Mouse (Mus musculus): ENCODE measurements around the gene Gm20538.
A peak's percentile ranks its signal among the peaks of the same experiment; 100 is the strongest.

Gene Gm20538

DNA sequence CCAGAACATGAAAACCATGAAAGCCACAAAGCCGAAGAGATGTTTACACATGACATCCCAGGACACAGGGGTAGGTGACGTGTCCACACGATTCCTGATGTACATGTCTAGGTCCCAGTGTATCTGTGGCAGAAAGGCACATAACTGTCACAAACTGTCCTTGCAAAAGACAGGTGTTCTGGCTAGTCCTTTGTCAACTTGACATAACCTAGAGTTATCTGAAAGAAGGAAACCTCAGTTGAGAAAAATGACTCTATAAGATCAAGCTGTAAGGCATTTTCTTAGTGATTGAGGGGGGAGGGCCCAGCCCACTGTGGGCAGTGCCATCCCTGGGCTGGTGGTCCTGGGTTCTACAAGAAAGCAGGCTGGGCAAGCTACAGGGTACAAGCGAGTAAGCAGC is at the start of gene Gm20538:
Gm20538 (minus strand) TSS at position 101 of the 400 bp plus-strand sequence.
- Histone ChIP-seq H3K27me3 (ENCODE audit: control insufficient read depth, insufficient read depth, low read length, poor library complexity, severe bottlenecking) (no peaks in the 10 kb centered on the region), H3K36me3 (ENCODE audit: control insufficient read depth, insufficient read depth, low read length, poor library complexity, severe bottlenecking) (peaks cover 16% of the 10 kb centered on the region)
- no peak for DNase-seq (ENCODE audit: low read depth, low spot score)

DNA sequence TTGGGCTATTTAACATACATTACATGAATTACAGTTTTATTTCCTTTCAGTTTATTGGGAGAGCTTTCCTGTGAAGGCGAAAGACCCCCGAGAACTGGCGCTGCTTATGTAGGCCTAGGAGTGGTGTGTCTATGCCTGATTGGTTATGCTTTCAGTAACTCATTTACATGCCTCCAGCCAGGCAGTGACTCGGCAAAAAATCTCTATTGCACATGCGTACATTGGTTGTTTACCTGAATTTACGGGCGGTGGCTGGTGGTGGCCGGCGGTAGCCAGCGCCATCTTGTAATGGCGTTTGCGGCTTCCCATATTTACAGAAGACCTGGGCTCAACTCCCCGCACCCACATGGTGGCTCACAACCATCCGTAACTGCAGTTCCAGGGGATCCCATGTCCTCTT is 41.5 kb upstream of the Gm20538 start:
- Histone ChIP-seq H3K36me3 (ENCODE audit: control insufficient read depth, insufficient read depth, low read length, poor library complexity, severe bottlenecking) (no peaks in the 10 kb centered on the region), H3K27me3 (ENCODE audit: control insufficient read depth, insufficient read depth, low read length, poor library complexity, severe bottlenecking) (no peaks in the 10 kb centered on the region)
- DNase-seq (ENCODE audit: low read depth, low spot score): no peak

DNA sequence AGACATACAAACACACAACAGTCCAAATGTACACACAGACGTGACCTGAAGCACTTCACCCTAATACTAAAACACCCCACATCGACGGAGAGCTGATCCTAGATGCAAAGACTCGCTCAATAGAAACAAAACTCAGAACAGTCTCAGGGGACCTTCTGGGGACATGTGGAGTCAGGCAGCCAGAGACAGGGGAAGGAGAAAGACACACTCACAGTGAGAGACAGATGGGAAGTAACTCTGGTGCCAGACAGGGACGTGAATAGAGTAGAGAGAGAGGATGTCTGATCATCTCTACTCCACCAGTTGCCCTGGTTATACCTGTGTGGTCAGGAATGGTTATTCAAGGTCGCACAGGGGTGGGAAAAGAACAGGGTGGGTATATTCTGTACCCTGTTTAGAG is 39.0 kb upstream of the Gm20538 start:
- H3K36me3 ChIP-seq (ENCODE audit: control insufficient read depth, insufficient read depth, low read length, poor library complexity, severe bottlenecking): no peaks in the 10 kb centered on the region
- no peaks in the 10 kb centered on the region for H3K27me3 ChIP-seq (ENCODE audit: control insufficient read depth, insufficient read depth, low read length, poor library complexity, severe bottlenecking)
- DNase-seq (ENCODE audit: low read depth, low spot score): peak; percentile 34

DNA sequence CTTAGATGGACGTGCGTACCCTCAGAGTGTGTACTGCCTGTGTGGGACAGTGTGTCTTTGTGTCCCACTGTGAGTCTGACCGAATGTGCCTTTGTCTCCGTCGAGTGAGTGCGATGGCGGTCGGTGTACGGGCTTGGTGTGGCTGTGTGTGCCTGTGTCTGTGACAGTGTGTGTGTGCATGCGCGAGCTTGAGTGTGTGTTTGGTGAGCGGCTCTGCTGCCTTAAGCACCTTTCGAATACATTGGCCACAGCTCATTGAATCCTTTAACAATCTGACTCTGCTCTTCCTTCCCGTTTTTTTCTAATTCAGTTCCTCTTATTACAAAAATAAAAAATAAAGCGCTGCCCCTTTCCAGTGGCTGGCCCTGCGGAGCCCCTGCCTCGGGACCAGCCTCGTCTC is 38.4 kb upstream of the Gm20538 start:
- DNase-seq (ENCODE audit: low read depth, low spot score): peak; percentile 67
- no peaks in the 10 kb centered on the region for H3K36me3 ChIP-seq (ENCODE audit: control insufficient read depth, insufficient read depth, low read length, poor library complexity, severe bottlenecking)

DNA sequence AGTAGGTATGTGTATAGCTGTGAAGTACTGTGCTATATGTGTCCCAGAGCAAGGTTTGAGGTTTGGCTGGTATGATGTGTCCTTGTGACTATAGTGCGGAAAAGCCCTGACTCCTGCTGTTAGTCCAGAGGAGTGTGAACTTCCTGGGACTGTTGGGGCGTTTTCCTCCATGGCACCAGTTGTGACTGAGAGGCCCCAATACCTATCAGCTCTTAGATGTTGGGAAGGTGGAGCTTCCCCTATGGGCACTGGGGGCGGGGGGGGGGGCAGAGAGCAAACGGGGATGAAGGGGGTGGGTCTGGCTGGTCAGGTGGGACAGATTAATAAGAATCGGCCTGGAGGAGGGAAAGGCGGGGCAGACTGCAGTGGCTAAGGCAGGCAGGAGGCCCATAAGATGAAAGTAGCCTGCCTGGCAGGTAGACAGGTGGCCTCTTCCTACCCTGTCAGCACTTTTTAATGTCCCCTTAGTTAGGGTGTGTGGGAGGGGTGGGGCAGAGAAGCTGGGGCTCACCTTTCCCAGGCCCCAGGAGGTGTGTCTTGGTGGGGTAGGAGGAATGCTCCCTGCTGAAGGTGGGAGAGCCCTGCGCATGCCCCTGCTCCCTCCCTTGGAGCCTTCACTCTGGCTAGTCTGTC is 37.1 kb upstream of the Gm20538 start:
- no peak for DNase-seq (ENCODE audit: low read depth, low spot score)
- no peaks in the 10 kb centered on the region for H3K36me3 ChIP-seq (ENCODE audit: control insufficient read depth, insufficient read depth, low read length, poor library complexity, severe bottlenecking)
- no peaks in the 10 kb centered on the region for H3K27me3 ChIP-seq (ENCODE audit: control insufficient read depth, insufficient read depth, low read length, poor library complexity, severe bottlenecking)

More for the DNA sequence above, 38.4 kb upstream of the Gm20538 start:
- H3K27me3 ChIP-seq (ENCODE audit: control insufficient read depth, insufficient read depth, low read length, poor library complexity, severe bottlenecking): no peaks in the 10 kb centered on the region

DNA sequence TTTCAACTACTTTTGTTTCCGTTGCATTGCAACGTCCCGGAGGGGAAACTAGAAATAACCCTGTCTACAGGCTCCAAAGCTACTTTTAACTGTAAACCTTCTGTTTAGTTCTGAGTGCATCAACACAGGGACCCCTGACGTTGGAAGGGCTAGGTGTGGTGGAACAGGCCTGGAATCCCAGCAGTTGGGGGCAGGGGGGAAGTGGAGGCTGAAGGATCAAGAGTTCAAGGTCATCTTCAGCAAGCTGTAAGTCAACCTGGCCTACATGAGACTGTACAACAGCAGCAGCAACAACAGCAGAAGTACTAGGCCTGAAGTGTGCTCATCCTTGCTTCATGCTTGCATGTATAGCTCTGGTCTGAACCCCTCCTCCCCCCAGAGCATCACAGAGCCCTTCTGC is 35.4 kb upstream of the Gm20538 start:
- no peaks in the 10 kb centered on the region for H3K36me3 ChIP-seq (ENCODE audit: control insufficient read depth, insufficient read depth, low read length, poor library complexity, severe bottlenecking)

DNA sequence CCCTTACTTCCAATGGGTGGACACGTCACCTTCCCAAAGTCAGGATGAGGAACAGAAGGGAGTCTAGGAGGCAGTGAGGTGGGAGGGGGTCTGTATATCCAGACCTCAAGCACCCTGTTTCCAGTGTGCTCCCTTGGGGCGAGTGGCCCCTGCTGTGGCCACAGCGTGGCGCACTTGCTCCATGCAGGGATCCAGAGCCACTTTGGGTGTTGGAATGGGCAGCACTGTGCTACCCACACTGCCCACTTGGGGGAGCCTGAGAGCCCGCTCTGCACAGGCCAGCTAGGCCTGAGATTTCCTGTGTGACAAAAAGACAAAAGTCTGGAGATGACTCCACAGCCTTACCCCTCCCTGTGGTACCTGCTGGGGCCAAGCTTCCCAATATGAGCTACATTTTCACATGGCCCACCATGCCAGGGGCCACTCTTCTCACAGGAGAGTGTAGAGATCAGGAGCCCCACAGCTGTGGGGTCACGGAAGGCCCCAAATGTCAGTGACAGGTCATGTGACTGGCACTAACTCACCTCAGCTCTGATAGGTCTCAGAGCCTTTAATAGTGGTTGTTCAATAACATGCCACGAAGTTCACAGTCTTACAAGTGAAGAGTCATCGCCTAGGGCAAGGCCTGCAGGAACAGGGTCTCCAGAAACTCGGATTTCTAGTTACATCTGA is 30.1 kb upstream of the Gm20538 start:
- Histone ChIP-seq H3K27me3 (ENCODE audit: control insufficient read depth, insufficient read depth, low read length, poor library complexity, severe bottlenecking) (no peaks in the 10 kb centered on the region), H3K36me3 (ENCODE audit: control insufficient read depth, insufficient read depth, low read length, poor library complexity, severe bottlenecking) (no peaks in the 10 kb centered on the region)
- DNase-seq (ENCODE audit: low read depth, low spot score): peak; percentile 92

More for the DNA sequence above, 35.4 kb upstream of the Gm20538 start:
- DNase-seq (ENCODE audit: low read depth, low spot score): no peak
- no peaks in the 10 kb centered on the region for H3K27me3 ChIP-seq (ENCODE audit: control insufficient read depth, insufficient read depth, low read length, poor library complexity, severe bottlenecking)

DNA sequence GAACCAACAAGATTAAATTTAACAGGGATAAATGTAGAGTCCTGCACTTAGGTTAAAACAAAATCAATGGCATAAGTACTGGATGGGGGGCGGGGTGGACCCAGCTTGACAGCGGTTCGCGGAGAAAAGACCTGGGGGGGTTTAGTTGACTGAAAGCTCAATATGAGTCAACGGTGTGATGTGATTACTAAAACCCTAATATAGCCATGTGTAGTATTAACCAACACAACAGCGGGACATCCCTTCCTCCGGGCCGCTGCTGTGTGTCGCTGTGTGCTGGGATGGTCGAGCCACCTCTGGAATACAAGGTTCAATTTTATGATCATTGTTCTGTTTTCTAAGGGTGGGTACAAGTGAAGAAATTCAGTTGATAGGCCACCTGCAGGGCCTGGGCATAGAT is 29.5 kb upstream of the Gm20538 start:
- Histone ChIP-seq H3K27me3 (ENCODE audit: control insufficient read depth, insufficient read depth, low read length, poor library complexity, severe bottlenecking) (no peaks in the 10 kb centered on the region), H3K36me3 (ENCODE audit: control insufficient read depth, insufficient read depth, low read length, poor library complexity, severe bottlenecking) (no peaks in the 10 kb centered on the region)
- DNase-seq (ENCODE audit: low read depth, low spot score): no peak

DNA sequence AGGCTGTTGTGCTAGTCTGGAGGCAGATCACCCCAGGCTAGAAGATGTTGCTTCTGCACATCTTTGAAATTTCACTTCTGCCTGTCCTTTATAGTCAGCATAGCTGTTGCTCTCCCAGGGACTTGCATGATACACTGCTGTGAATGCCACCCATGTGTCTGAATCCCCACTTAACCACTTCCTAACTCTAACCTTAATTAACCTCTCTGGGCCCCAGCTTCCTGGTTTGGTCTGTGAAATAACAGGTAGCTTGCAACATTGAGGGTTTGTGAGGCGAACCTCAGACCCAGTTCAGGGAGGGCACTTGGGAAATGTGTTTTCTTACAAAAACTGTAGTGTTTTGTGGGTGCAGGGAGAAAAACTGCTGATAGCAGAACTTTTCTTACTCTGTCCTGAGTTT is 25.4 kb upstream of the Gm20538 start:
- no peaks in the 10 kb centered on the region for H3K27me3 ChIP-seq (ENCODE audit: control insufficient read depth, insufficient read depth, low read length, poor library complexity, severe bottlenecking)
- DNase-seq (ENCODE audit: low read depth, low spot score): no peak

DNA sequence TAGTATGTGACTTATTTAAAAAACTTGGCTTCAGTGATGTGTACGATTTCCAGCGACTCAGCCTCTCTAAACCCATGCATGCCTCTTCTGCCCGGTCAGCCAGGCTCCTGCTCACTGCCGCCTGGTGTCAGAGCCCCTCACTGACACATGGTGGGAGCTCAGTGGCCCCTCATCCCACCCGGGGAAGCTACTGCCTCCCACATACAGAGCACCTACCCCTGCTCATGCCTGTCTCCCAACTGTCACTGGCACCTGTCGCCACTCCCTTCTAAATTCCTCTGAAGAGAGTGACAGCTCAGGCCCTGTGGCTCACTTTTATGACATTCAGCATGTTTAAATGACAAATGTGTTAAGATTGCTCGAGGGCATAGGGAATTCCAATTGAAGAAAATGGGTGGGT is 23.6 kb upstream of the Gm20538 start:
- Histone ChIP-seq H3K36me3 (ENCODE audit: control insufficient read depth, insufficient read depth, low read length, poor library complexity, severe bottlenecking) (peaks cover 2% of the 10 kb centered on the region), H3K27me3 (ENCODE audit: control insufficient read depth, insufficient read depth, low read length, poor library complexity, severe bottlenecking) (no peaks in the 10 kb centered on the region)
- DNase-seq (ENCODE audit: low read depth, low spot score): no peak

More for the DNA sequence above, 25.4 kb upstream of the Gm20538 start:
- H3K36me3 ChIP-seq (ENCODE audit: control insufficient read depth, insufficient read depth, low read length, poor library complexity, severe bottlenecking): no peaks in the 10 kb centered on the region; the same call in none of the 2 replicates

DNA sequence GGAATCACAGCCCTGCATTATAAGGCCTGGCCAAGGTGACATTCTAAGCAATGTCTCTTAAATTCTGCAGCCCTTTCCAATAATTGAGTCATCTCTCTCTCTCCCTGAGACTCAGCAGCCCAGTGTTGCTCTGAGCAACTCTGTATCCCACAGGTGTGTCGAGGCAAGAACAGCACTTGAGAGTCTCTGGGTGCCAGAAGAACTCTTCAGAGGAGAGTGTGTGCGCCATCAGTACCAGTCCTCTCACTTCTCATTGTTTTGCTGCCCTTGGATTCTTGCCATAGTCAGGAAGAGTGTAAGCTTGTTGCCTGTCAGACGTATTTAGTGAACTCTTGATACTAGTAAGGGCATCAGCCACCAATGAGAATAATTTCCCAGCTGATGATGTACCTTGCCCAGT is 15.1 kb upstream of the Gm20538 start:
- no peak for DNase-seq (ENCODE audit: low read depth, low spot score)
- no peaks in the 10 kb centered on the region for H3K27me3 ChIP-seq (ENCODE audit: control insufficient read depth, insufficient read depth, low read length, poor library complexity, severe bottlenecking)
- peaks cover 21% of the 10 kb centered on the region for H3K36me3 ChIP-seq (ENCODE audit: control insufficient read depth, insufficient read depth, low read length, poor library complexity, severe bottlenecking)

DNA sequence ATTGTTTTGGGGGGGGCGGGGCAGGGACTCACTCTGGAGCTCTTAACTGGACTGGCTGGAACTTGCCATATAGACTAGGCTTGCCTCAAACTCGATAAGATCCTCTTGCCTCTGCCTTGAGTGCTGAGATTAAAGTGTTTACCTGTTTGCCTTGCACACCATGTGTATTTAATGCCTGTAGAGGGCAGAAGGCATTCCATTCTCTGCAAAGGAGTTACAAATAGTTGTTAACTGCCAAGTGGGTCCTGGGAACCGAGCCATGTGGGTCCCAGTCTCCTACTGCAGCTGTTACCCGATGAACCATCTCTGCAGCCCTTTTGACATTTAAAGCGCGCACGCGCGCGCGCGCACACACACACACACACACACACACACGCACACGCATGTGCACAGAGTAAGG is 11.4 kb upstream of the Gm20538 start:
- Histone ChIP-seq H3K27me3 (ENCODE audit: control insufficient read depth, insufficient read depth, low read length, poor library complexity, severe bottlenecking) (no peaks in the 10 kb centered on the region), H3K36me3 (ENCODE audit: control insufficient read depth, insufficient read depth, low read length, poor library complexity, severe bottlenecking) (peaks cover 12% of the 10 kb centered on the region)
- no peak for DNase-seq (ENCODE audit: low read depth, low spot score)

DNA sequence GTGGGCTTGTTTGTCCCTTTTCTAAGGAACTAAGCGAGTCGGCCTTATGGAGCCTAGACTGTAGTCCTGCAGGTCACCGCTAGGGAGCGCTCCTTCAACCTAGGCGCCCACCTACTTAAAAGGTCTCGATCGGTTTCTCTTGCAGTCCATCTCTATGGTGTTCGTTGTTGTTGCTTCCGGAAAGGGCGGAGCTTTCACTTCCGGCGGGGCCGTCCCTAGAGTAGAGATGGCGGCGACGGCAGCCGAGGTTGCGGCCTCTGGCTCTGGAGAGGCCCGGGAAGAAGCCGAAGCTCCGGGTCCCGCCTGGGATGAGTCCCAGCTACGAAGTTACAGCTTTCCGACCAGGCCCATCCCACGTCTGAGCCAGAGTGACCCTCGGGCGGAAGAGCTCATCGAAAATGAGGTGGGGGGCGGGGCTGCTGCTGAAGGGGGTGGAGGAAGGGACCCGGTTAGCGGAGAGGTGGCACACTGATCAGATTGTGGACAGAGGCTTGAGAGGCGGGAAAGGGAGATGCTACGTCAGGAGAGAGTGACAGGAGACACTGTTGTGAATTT is 10.1 kb upstream of the Gm20538 start, which contains the start of gene Hif1an:
Hif1an (plus strand) TSS at position 199 of the 555 bp plus-strand sequence.
- H3K36me3 ChIP-seq (ENCODE audit: control insufficient read depth, insufficient read depth, low read length, poor library complexity, severe bottlenecking): peaks cover 12% of the 10 kb centered on the region
- DNase-seq (ENCODE audit: low read depth, low spot score): peak; percentile 97
- no peaks in the 10 kb centered on the region for H3K27me3 ChIP-seq (ENCODE audit: control insufficient read depth, insufficient read depth, low read length, poor library complexity, severe bottlenecking)

DNA sequence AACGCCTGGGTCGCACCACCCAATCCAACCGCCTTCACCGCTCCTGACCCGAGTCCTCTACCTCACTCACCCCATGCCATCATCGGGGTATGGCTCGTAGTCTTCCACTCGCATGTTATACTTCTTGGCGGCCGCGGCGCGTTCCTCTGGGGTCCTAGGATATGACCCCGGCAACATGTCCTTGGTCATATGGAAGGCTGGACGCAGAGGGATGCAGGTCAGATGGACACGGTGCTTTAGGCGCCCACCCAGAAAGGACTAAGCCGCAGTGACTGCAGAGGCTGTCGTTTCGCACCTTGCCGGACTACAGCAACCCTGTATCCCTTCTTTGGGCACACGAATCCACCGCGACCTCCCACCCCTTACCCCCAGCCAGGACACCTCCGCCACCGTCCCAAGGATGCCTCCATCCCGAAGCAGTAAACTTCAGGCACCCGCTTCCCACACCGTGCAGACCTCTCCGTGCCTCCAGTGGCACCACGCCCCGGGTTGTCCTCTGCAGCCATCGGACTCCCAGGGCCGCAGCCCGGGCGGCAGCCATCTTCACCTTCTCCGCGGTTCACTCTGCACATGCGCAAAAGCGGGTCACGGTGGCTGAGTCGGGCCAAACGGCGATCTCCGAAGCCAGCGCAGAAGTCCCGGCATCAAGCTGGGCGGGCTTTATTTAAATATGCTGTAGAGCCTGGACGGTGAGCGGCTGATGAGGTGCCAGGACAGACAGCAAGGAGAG is 2.4 kb upstream of the Gm20538 start, which contains the start of gene Ndufb8:
Ndufb8 (minus strand) TSS at position 580 of the 730 bp plus-strand sequence.
- DNase-seq (ENCODE audit: low read depth, low spot score): peak; percentile 95

DNA sequence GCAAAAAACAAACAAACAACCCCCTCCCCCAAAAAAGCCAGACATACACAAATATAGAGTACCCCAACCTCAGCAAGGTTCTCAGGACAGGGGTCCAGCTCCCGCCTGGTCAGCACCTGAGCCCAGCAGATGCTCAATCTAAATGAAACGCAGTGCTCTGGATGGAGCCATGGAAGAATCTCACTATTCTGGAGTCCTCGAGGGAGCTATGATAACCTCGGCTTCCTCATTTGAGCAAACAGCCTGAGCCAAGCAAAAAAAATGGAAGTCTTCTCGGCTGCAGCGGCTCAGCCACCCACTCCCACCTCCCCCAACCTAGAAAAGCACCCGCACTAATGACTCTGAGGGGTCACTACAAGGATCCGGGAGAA is 1.8 kb upstream of the Gm20538 start:
- peak; percentile 20 for DNase-seq (ENCODE audit: low read depth, low spot score)
- Histone ChIP-seq H3K36me3 (ENCODE audit: control insufficient read depth, insufficient read depth, low read length, poor library complexity, severe bottlenecking) (peaks cover 10% of the 10 kb centered on the region), H3K27me3 (ENCODE audit: control insufficient read depth, insufficient read depth, low read length, poor library complexity, severe bottlenecking) (no peaks in the 10 kb centered on the region)

More for the DNA sequence above, 2.4 kb upstream of the Gm20538 start, which contains the start of gene Ndufb8:
- Histone ChIP-seq H3K36me3 (ENCODE audit: control insufficient read depth, insufficient read depth, low read length, poor library complexity, severe bottlenecking) (peaks cover 7% of the 10 kb centered on the region), H3K27me3 (ENCODE audit: control insufficient read depth, insufficient read depth, low read length, poor library complexity, severe bottlenecking) (no peaks in the 10 kb centered on the region)
